Mouse (Mus musculus) thymus, adult 2 months (tissue): Measurements from ENCODE around the gene Llph.

ENCODE experiments used
- CTCF ChIP-seq: fragments of 200-500 bp; IDR thresholded peaks from 2 replicates; pipeline ENCODE4 v1.5.1; 2012; ENCODE audit warnings: mild to moderate bottlenecking, control low read depth, low read length, moderate library complexity, borderline replicate concordance; ENCODE audit not compliant: control insufficient read depth, poor library complexity, insufficient read depth; ENCODE audit errors: extremely low read depth
- POLR2A ChIP-seq: fragments of 200-500 bp; IDR thresholded peaks from 2 replicates; pipeline ENCODE4 v1.6.1; 2012; ENCODE audit warnings: mild to moderate bottlenecking, low read length, control low read depth, moderate library complexity; ENCODE audit not compliant: control insufficient read depth, poor library complexity, insufficient read depth; ENCODE audit errors: extremely low read depth

DNA sequence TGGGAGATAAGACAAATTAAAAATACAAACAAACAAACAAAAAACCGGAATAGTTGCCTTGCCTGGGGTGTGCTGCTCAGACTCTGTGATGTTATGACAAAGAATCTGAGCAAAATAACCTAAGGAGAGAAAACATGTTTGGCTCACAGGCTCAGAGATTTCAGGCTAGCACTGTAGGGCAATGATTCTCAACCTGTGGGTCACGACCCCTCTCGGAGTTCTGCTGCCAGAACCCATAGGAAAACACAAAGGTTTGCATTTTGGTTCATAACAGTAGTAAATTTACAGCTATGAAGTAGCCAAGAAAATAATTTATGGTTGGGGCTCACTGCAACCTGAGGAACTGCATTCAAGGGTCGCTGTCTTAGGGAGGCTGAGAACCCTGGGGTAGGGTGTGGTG lies 34.6 kb upstream of the Llph start:
- TF ChIP-seq CTCF (no peak), POLR2A (no peak)
